Mouse (Mus musculus) layer of hippocampus, postnatal 14 days (tissue): Measurements from ENCODE around the gene Cmklr1. TPM values are rescaled to one million over a fixed set of nuclear protein-coding genes. Genes with fewer than 3 reads are reported as not detected.

Source experiments
- DNase-seq, 2 experiments: peaks; one replicate each; pipeline ENCODE4 v3.0.0; 2021 to 2022; ENCODE audit warnings: low spot score in 2 of 2, mixed read lengths in 1 of 2
- total RNA-seq, 2 experiments: library from RNA; stranded (reverse); gene quantifications; 2 replicates each; pipeline ENCODE4 v1.2.3; 2021

Cmklr1 gene
- total RNA-seq, 2 experiments from 2014 or later = 2.8 to 5.1 TPM

- DNase-seq = no peak
Observed at GRCm38 (mm10) chr5:113654206-113654605, 4.0 kb upstream of the Cmklr1 start.

- no peak for DNase-seq
Observed at GRCm38 (mm10) chr5:113652215-113652614, 2.0 kb upstream of the Cmklr1 start.

- no peak for DNase-seq
Observed at GRCm38 (mm10) chr5:113648647-113649211, 1.5 kb downstream of the Cmklr1 start.

GRCm38 (mm10) chr5:113647141-113647540, 3.1 kb downstream of the Cmklr1 start:
- DNase-seq = no peak

- DNase-seq = no peak
Observed at GRCm38 (mm10) chr5:113644520-113644919, 5.7 kb downstream of the Cmklr1 start.

- no peak for DNase-seq
Observed at GRCm38 (mm10) chr5:113643107-113643848, 6.9 kb downstream of the Cmklr1 start.

GRCm38 (mm10) chr5:113641066-113641465, 9.2 kb downstream of the Cmklr1 start:
- DNase-seq = no peak

GRCm38 (mm10) chr5:113639126-113639525, 11.1 kb downstream of the Cmklr1 start:
- DNase-seq = no peak

- DNase-seq = no peak
Observed at GRCm38 (mm10) chr5:113638055-113638454, 12.2 kb downstream of the Cmklr1 start.

GRCm38 (mm10) chr5:113637631-113638030, 12.6 kb downstream of the Cmklr1 start:
- DNase-seq = peak in 1 of 2 experiments; percentile 70

GRCm38 (mm10) chr5:113635861-113636565, 14.2 kb downstream of the Cmklr1 start:
- DNase-seq = no peak

GRCm38 (mm10) chr5:113634887-113635610, 15.2 kb downstream of the Cmklr1 start:
- no peak for DNase-seq

GRCm38 (mm10) chr5:113634024-113634651, 16.1 kb downstream of the Cmklr1 start:
- DNase-seq = peak; percentile 62 to 78

GRCm38 (mm10) chr5:113633037-113633714, 17.1 kb downstream of the Cmklr1 start:
- DNase-seq = no peak

- DNase-seq = no peak
Observed at GRCm38 (mm10) chr5:113630116-113630515, 20.1 kb downstream of the Cmklr1 start.

GRCm38 (mm10) chr5:113629248-113629647, 21.0 kb downstream of the Cmklr1 start:
- no peak for DNase-seq

GRCm38 (mm10) chr5:113627820-113628437, 22.3 kb downstream of the Cmklr1 start:
- no peak for DNase-seq

- no peak for DNase-seq
Observed at GRCm38 (mm10) chr5:113626991-113627390, 23.2 kb downstream of the Cmklr1 start.

- DNase-seq = no peak
Observed at GRCm38 (mm10) chr5:113626352-113626751, 23.9 kb downstream of the Cmklr1 start.

- DNase-seq = no peak
Observed at GRCm38 (mm10) chr5:113625068-113625467, 25.2 kb downstream of the Cmklr1 start.
